Mouse (Mus musculus): ENCODE results near the gene Afap1l2.

DNA sequence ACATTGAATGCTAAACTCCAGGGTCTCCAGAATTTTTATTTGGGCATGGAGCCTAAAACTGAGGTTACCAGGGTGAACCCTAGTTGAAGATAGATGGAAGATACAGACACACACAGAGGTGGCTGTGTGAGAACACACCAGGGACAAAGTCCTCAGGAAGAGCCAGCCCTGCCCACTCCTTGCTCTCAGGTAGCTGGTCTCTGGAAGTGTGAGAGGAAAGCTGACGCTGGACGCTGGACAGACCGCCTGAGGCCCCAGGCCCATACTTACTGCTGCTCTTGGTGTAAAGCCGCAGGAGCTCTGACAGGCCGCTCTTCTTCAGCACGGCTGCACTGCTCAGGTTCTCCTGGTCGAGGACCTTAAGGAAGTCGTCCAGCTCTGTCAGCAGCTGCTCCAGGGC is 58.2 kb downstream of the Afap1l2 start:
- no peak for TF ChIP-seq CTCF (IDR thresholded peaks at IDR 0.05; ENCODE audit: borderline replicate concordance, extremely low read depth, insufficient read depth, insufficient read length)
- TF ChIP-seq POLR2A (IDR thresholded peaks at IDR 0.05; ENCODE audit: borderline replicate concordance, extremely low read depth, insufficient read depth, insufficient read length, poor library complexity, severe bottlenecking) = no peak

Data from brain, embryonic 14.5 days (tissue).